ENCODE assay signal across 28 mouse cellular contexts in the genomic region with DNA sequence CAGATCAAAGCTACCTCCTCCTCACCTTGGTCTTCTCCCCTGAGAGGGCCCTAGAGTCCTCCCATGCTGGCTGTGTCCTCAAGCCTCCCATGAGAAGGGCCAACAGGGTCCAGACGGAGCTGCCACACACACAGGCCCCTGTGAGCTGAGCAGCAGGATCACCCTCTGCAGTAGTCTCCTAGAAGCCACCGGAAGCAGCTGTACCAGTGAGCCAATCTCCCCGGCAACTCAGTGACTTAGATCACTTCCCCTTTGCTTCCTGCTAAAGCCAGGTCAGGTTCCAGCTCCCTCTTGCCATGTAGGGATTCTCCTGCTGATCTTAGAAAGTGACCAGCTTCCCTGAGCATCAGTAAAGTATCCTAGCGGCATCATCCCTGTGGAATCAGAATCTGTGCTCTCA.
DNase-seq lines count a peak whose midpoint lies in the region; ATAC-seq lines count a peak whose summit lies in the region.
"Had no signal": no experiment of that assay in that cellular context is flagged by ENCODE, and none has a peak within 500 bp of the region (broad histone marks: within the 10 kb centered on the region; RNA-seq: fewer than 3 reads in every experiment).

No protein-coding gene starts in this region.

- no peak overlapping the region for H3K9ac ChIP-seq in midbrain, embryonic 14.5 days (replicated peaks; ENCODE audit: low read length)
- H3K9ac ChIP-seq: embryonic facial prominence, embryonic 13.5 days; hindbrain, embryonic 14.5 days; limb, embryonic 15.5 days; liver, embryonic 13.5 days; neural tube, embryonic 15.5 days had no signal

- no peaks in the 10 kb centered on the region for H3K27me3 ChIP-seq in midbrain, embryonic 10.5 days (ENCODE audit: low read depth, poor library complexity, severe bottlenecking)
- H3K27me3 ChIP-seq in midbrain, embryonic 14.5 days (ENCODE audit: control insufficient read depth, insufficient read depth, low read length): no peaks in the 10 kb centered on the region
- no peaks in the 10 kb centered on the region for H3K27me3 ChIP-seq in embryonic facial prominence, embryonic 10.5 days (replicated peaks; ENCODE audit: low read depth, poor library complexity, severe bottlenecking)
- H3K27me3 ChIP-seq: embryonic facial prominence, embryonic 13.5 days; limb, embryonic 15.5 days; liver, embryonic 13.5 days; neural tube, embryonic 15.5 days had no signal

- no peak for ATAC-seq in midbrain, embryonic 14.5 days (ENCODE audit: low FRiP score, low TSS enrichment)
- ATAC-seq in hematopoietic stem cell, adult 5-6 weeks (replicated peaks in 1 of 2; ENCODE audit: insufficient read depth in 1 of 2, low FRiP score in 2 of 2, low TSS enrichment in 1 of 2, low read depth in 1 of 2, poor library complexity in 2 of 2, severe bottlenecking in 2 of 2): peak; percentile 75 to 86
- ATAC-seq: forebrain, embryonic 16.5 days; inflammation-experienced regulatory T-cells, adult 6 months; lung, postnatal 0 days had no signal

- peak overlapping the region; percentile 89 for H3K27ac ChIP-seq in midbrain, embryonic 10.5 days (replicated peaks)
- no peak overlapping the region; the same call in 1 of the 2 replicates for H3K27ac ChIP-seq in midbrain, embryonic 14.5 days (replicated peaks; ENCODE audit: low read depth, low read length)
- H3K27ac ChIP-seq in embryonic facial prominence, embryonic 10.5 days (replicated peaks): 0 out of 2 replicates have a peak overlapping the region, but pooled peaks have one; percentile 46
- H3K27ac ChIP-seq: embryonic facial prominence, embryonic 13.5 days; hindbrain, embryonic 14.5 days; limb, embryonic 10.5 days; limb, embryonic 15.5 days; liver, embryonic 13.5 days; macrophage; neural tube, embryonic 15.5 days had no signal

- peaks cover 50% of the 10 kb centered on the region for H3K4me1 ChIP-seq in midbrain, embryonic 10.5 days
- H3K4me1 ChIP-seq in midbrain, embryonic 14.5 days (ENCODE audit: control insufficient read depth, insufficient read depth, low read length): peaks cover 20% of the 10 kb centered on the region
- H3K4me1 ChIP-seq in embryonic facial prominence, embryonic 10.5 days: peaks cover 17% of the 10 kb centered on the region
- H3K4me1 ChIP-seq: limb, embryonic 15.5 days; liver, embryonic 13.5 days had no signal

- DNase-seq in midbrain, embryonic 10.5 days (ENCODE audit: low spot score): no peak
- DNase-seq in midbrain, embryonic 14.5 days: no peak
- no peak for DNase-seq in embryonic facial prominence, embryonic 10.5 days (ENCODE audit: low spot score)
- DNase-seq in thymus, postnatal 14 days: peak; percentile 52
- DNase-seq in right cerebral cortex, postnatal 10 days (ENCODE audit: low spot score in 2 of 2): no peak
- no peak for DNase-seq in ovary, adult 18-20 months (ENCODE audit: low spot score)
- no peak for DNase-seq in cerebellum, postnatal 36 days
- DNase-seq: adrenal gland, adult 8-10 months; cerebellum, adult 8-10 months; cerebellum, postnatal 25 days; embryo, embryonic 11 days; heart, postnatal 14 days; kidney, adult 11 months; kidney, postnatal 36 days; liver, embryonic 13.5 days; lung, adult 18-20 months had no signal

- no peak overlapping the region for H3K4me3 ChIP-seq in midbrain, embryonic 10.5 days
- H3K4me3 ChIP-seq in midbrain, embryonic 14.5 days (replicated peaks; ENCODE audit: low read depth, low read length): no peak overlapping the region
- no peak overlapping the region for H3K4me3 ChIP-seq in embryonic facial prominence, embryonic 10.5 days
- H3K4me3 ChIP-seq: embryonic facial prominence, embryonic 13.5 days; limb, embryonic 10.5 days; limb, embryonic 15.5 days; liver, embryonic 13.5 days; neural tube, embryonic 15.5 days had no signal

- H3K9me3 ChIP-seq in midbrain, embryonic 10.5 days (replicated peaks): peaks cover 8% of the 10 kb centered on the region; the same call in 1 of the 2 replicates
- no peaks in the 10 kb centered on the region for H3K9me3 ChIP-seq in midbrain, embryonic 14.5 days (ENCODE audit: control insufficient read depth, low read length)
- no peaks in the 10 kb centered on the region for H3K9me3 ChIP-seq in embryonic facial prominence, embryonic 10.5 days
- H3K9me3 ChIP-seq: embryonic facial prominence, embryonic 13.5 days; limb, embryonic 10.5 days; limb, embryonic 15.5 days; liver, embryonic 13.5 days; neural tube, embryonic 15.5 days had no signal

- no peak overlapping the region for H3K4me2 ChIP-seq in midbrain, embryonic 14.5 days (ENCODE audit: low read length)
- H3K4me2 ChIP-seq: embryonic facial prominence, embryonic 13.5 days; hindbrain, embryonic 14.5 days; limb, embryonic 15.5 days; liver, embryonic 13.5 days; midbrain, embryonic 11.5 days; neural tube, embryonic 15.5 days had no signal

- WGBS in midbrain, embryonic 10.5 days: 77% methylated on average over 4 of the region's 4 CpGs
- 67% methylated on average over 4 of the region's 4 CpGs for WGBS in midbrain, embryonic 14.5 days
- 72% methylated on average over 4 of the region's 4 CpGs for WGBS in embryonic facial prominence, embryonic 10.5 days

- peaks cover 2% of the 10 kb centered on the region; the same call in 1 of the 2 replicates for H3K36me3 ChIP-seq in midbrain, embryonic 10.5 days
- H3K36me3 ChIP-seq in midbrain, embryonic 14.5 days (ENCODE audit: control insufficient read depth, insufficient read depth, low read length): no peaks in the 10 kb centered on the region
- no peaks in the 10 kb centered on the region for H3K36me3 ChIP-seq in embryonic facial prominence, embryonic 10.5 days (replicated peaks)
- H3K36me3 ChIP-seq: embryonic facial prominence, embryonic 13.5 days; G1E; limb, embryonic 10.5 days; limb, embryonic 15.5 days; liver, embryonic 13.5 days; neural tube, embryonic 15.5 days had no signal
